Mouse (Mus musculus) kidney, postnatal 10 days (tissue): ENCODE measurements at regions not wholly inside any gene's neighbourhood (a gene's known extent, or its start where the extent isn't known, plus 50 kb on each side); places are given as distances from the start of the nearest gene placed in this dataset.

Experiments
- DNase-seq: peaks from one replicate; pipeline ENCODE4 v3.0.0; 2021; ENCODE audit warnings: mixed read lengths

GRCm38 (mm10) chr1:35842707-35843106 lies 225.5 kb upstream of the Hs6st1 start:
- no peak for DNase-seq

GRCm38 (mm10) chr1:35843566-35843965 lies 224.6 kb upstream of the Hs6st1 start:
- DNase-seq = no peak

GRCm38 (mm10) chr1:35846224-35846936 lies 221.8 kb upstream of the Hs6st1 start:
- DNase-seq = no peak

GRCm38 (mm10) chr1:35848160-35848954 lies 219.8 kb upstream of the Hs6st1 start:
- no peak for DNase-seq

- DNase-seq = no peak
Measured at GRCm38 (mm10) chr1:35849406-35850190, 218.6 kb upstream of the Hs6st1 start.

- DNase-seq = no peak
Measured at GRCm38 (mm10) chr1:35850191-35850545, 218.0 kb upstream of the Hs6st1 start.

GRCm38 (mm10) chr1:35850566-35851085 lies 217.6 kb upstream of the Hs6st1 start:
- DNase-seq = no peak

- no peak for DNase-seq
Measured at GRCm38 (mm10) chr1:35851681-35852409, 216.4 kb upstream of the Hs6st1 start.

GRCm38 (mm10) chr1:35853018-35853417 lies 215.2 kb upstream of the Hs6st1 start:
- DNase-seq = no peak

- DNase-seq = no peak
Measured at GRCm38 (mm10) chr1:35855650-35856049, 212.6 kb upstream of the Hs6st1 start.

- peak; percentile 30 for DNase-seq
Measured at GRCm38 (mm10) chr1:35858342-35858741, 209.9 kb upstream of the Hs6st1 start.

GRCm38 (mm10) chr1:35860779-35861178 lies 207.4 kb upstream of the Hs6st1 start:
- no peak for DNase-seq

- DNase-seq = no peak
Measured at GRCm38 (mm10) chr1:35862196-35862595, 206.0 kb upstream of the Hs6st1 start.

- DNase-seq = no peak
Measured at GRCm38 (mm10) chr1:35862661-35863060, 205.5 kb upstream of the Hs6st1 start.

GRCm38 (mm10) chr1:35864246-35864645 lies 204.0 kb upstream of the Hs6st1 start:
- DNase-seq = no peak

GRCm38 (mm10) chr1:35865263-35865662 lies 202.9 kb upstream of the Hs6st1 start:
- DNase-seq = no peak

- DNase-seq = no peak
Measured at GRCm38 (mm10) chr1:35866643-35867042, 201.6 kb upstream of the Hs6st1 start.

- peak; percentile 61 for DNase-seq
Measured at GRCm38 (mm10) chr1:35869381-35870143, 198.6 kb upstream of the Hs6st1 start.

GRCm38 (mm10) chr1:35870144-35870827 lies 197.9 kb upstream of the Hs6st1 start:
- no peak for DNase-seq

GRCm38 (mm10) chr1:35873038-35873437 lies 195.2 kb upstream of the Hs6st1 start:
- DNase-seq = no peak

GRCm38 (mm10) chr1:35875210-35875811 lies 192.9 kb upstream of the Hs6st1 start:
- peak; percentile 37 for DNase-seq
